22 mouse cellular contexts compared by ENCODE assay signal in the genomic region with DNA sequence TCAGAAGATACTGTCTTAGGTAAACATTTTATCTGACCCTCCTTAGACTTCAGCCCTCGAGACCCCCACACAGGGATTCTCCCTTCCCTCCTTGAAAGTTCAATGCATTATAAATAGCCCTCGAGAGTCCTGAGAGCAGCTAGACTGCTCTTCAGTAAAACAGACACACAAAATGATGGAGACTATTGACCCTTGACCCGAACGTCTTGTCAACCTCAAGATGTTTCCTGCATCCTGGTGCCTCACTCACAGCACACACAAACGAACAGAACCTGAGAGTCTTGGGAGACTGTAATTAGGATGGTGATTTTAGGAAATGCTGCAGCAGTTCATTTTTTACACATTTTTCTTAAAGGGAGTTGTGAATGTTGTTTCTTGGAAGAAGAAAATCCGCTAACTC.
"Had no signal": no experiment of that assay in that cellular context is flagged by ENCODE, and none has a peak within 500 bp of the region (broad histone marks: within the 10 kb centered on the region; RNA-seq: fewer than 3 reads in every experiment).

No protein-coding gene starts in this region.

- H3K9me3 ChIP-seq: lung, embryonic 15.5 days; megakaryocyte, embryonic 14.5 days; midbrain, embryonic 10.5 days; midbrain, embryonic 12.5 days; neural tube, embryonic 12.5 days had no signal

- H3K27me3 ChIP-seq: lung, embryonic 15.5 days; megakaryocyte, embryonic 14.5 days; midbrain, embryonic 12.5 days; neural tube, embryonic 12.5 days had no signal

- H3K4me3 ChIP-seq: lung, embryonic 15.5 days; megakaryocyte, embryonic 14.5 days; midbrain, embryonic 10.5 days; midbrain, embryonic 12.5 days; myocyte; neural tube, embryonic 12.5 days had no signal

- H3K36me3 ChIP-seq: lung, embryonic 15.5 days; midbrain, embryonic 10.5 days; midbrain, embryonic 12.5 days; neural tube, embryonic 12.5 days had no signal

- H3K9ac ChIP-seq: liver, postnatal 0 days; lung, embryonic 15.5 days; midbrain, embryonic 12.5 days; neural tube, embryonic 12.5 days had no signal

- H3K27ac ChIP-seq: lung, embryonic 15.5 days; macrophage; midbrain, embryonic 10.5 days; midbrain, embryonic 12.5 days; neural tube, embryonic 12.5 days had no signal

- ATAC-seq: liver, postnatal 0 days; lung, postnatal 0 days; midbrain, embryonic 16.5 days had no signal

- H3K4me2 ChIP-seq: lung, embryonic 15.5 days; midbrain, embryonic 12.5 days; neural tube, embryonic 12.5 days had no signal

- DNase-seq: liver, postnatal 0 days; lung, adult 2 months; lung, postnatal 14 days; lung, postnatal 36 days; midbrain, embryonic 14.5 days; retina, postnatal 1 day; right cerebral cortex, adult 18-20 months; right cerebral cortex, postnatal 25 days; right cerebral cortex, postnatal 4 days; spleen, adult 18-20 months; thymus, adult 18-20 months; thymus, postnatal 14 days; thymus, postnatal 36 days had no signal

- H3K4me1 ChIP-seq: lung, embryonic 15.5 days; megakaryocyte, embryonic 14.5 days had no signal
